Mouse (Mus musculus) A20 (cell line): ENCODE data around the gene Nrcam.
"Not testable (repeated sequence)": the region's sequence is repeated elsewhere in the genome, so short reads cannot be mapped to it uniquely, and the experiment has no call there.

Experiments used
- DNase-seq: peaks from one replicate; pipeline ENCODE4 v3.0.0-alpha.2; 2011; ENCODE audit warnings: low read depth, low spot score

Nrcam gene

GRCm38 (mm10) chr12:44328381-44329315, at the start of gene Nrcam:
Gene Nrcam, plus strand, starts transcription at chr12:44328885.
- DNase-seq: peak; percentile 32

- not testable (repeated sequence) for DNase-seq
Measured at GRCm38 (mm10) chr12:44280147-44280546, 48.5 kb upstream of the Nrcam start.

- DNase-seq: no peak
Measured at GRCm38 (mm10) chr12:44281534-44281933, 47.2 kb upstream of the Nrcam start.

GRCm38 (mm10) chr12:44283378-44283777, 45.3 kb upstream of the Nrcam start:
- DNase-seq: no peak

GRCm38 (mm10) chr12:44286992-44287391, 41.7 kb upstream of the Nrcam start:
- no peak for DNase-seq

- DNase-seq: peak; percentile 72
Measured at GRCm38 (mm10) chr12:44292281-44292680, 36.4 kb upstream of the Nrcam start.

- DNase-seq: no peak
Measured at GRCm38 (mm10) chr12:44300793-44301192, 27.9 kb upstream of the Nrcam start.

GRCm38 (mm10) chr12:44304012-44304411, 24.7 kb upstream of the Nrcam start:
- no peak for DNase-seq

GRCm38 (mm10) chr12:44304869-44305268, 23.8 kb upstream of the Nrcam start:
- DNase-seq: no peak

- DNase-seq: no peak
Measured at GRCm38 (mm10) chr12:44308221-44308620, 20.5 kb upstream of the Nrcam start.

- no peak for DNase-seq
Measured at GRCm38 (mm10) chr12:44315212-44315611, 13.5 kb upstream of the Nrcam start.

GRCm38 (mm10) chr12:44325091-44325490, 3.6 kb upstream of the Nrcam start:
- DNase-seq: no peak

- DNase-seq: no peak
Measured at GRCm38 (mm10) chr12:44327452-44327851, 1.2 kb upstream of the Nrcam start.

GRCm38 (mm10) chr12:44329316-44330215, 881 bp downstream of the Nrcam start:
- no peak for DNase-seq

GRCm38 (mm10) chr12:44330216-44330719, 1.6 kb downstream of the Nrcam start:
- no peak for DNase-seq

- no peak for DNase-seq
Measured at GRCm38 (mm10) chr12:44337136-44337640, 8.5 kb downstream of the Nrcam start.

GRCm38 (mm10) chr12:44338195-44338622, 9.5 kb downstream of the Nrcam start:
- DNase-seq: no peak

- peak; percentile 22 for DNase-seq
Measured at GRCm38 (mm10) chr12:44344075-44344474, 15.4 kb downstream of the Nrcam start.

GRCm38 (mm10) chr12:44345251-44345650, 16.6 kb downstream of the Nrcam start:
- DNase-seq: no peak

GRCm38 (mm10) chr12:44346143-44346542, 17.5 kb downstream of the Nrcam start:
- DNase-seq: no peak

- DNase-seq: no peak
Measured at GRCm38 (mm10) chr12:44355116-44355515, 26.4 kb downstream of the Nrcam start.

- DNase-seq: no peak
Measured at GRCm38 (mm10) chr12:44357460-44357859, 28.8 kb downstream of the Nrcam start.
